Mouse (Mus musculus) liver, embryonic 14.5 days (tissue): Measurements from ENCODE around the gene Cdc42se2. TPM values are rescaled to one million over a fixed set of nuclear protein-coding genes. Genes with fewer than 3 reads are reported as not detected.

Experiments
- ATAC-seq: fragments of 200-750 bp; cut with Nextera tagmentation; 2 replicates; pipeline ENCODE4 v1.8.0; 2017; ENCODE audit warnings: moderate number of reproducible peaks, mild to moderate bottlenecking, moderate library complexity; ENCODE audit not compliant: insufficient read depth
- DNase-seq, 3 experiments: peaks; one replicate each; pipeline ENCODE4 v3.0.0-alpha.2; 2012 to 2013; ENCODE audit warnings: low read depth in 3 of 3, low spot score in 3 of 3
- H3K27ac ChIP-seq: fragments of 300-500 bp; sonication (generic); 2 replicates; pipeline ENCODE4 v1.5.1; 2014; ENCODE audit warnings: moderate library complexity, mild to moderate bottlenecking, control low read depth, inconsistent platforms
- H3K27me3 ChIP-seq: fragments of 300-500 bp; sonication (generic); 2 replicates; pipeline ENCODE4 v1.6.1; 2014; ENCODE audit warnings: mild to moderate bottlenecking, low read length, moderate library complexity; ENCODE audit not compliant: control insufficient read depth, insufficient read depth
- H3K36me3 ChIP-seq: fragments of 300-500 bp; sonication (generic); replicated peaks from 2 replicates; pipeline ENCODE4 v1.6.1; 2014; ENCODE audit warnings: low read depth; ENCODE audit not compliant: control insufficient read depth, insufficient read depth
- H3K4me1 ChIP-seq, 2 experiments: fragments of 200-500 bp in 1 of 2; fragments of 300-500 bp in 1 of 2; sonication (generic) in 1 of 2; replicated peaks; 2 replicates each; pipeline ENCODE4 v1.6.1; 2012 to 2014; ENCODE audit warnings: antibody characterized with exemption in 1 of 2, inconsistent platforms in 1 of 2, low read length in 1 of 2; ENCODE audit not compliant: control insufficient read depth in 2 of 2, insufficient read depth in 2 of 2
- H3K4me2 ChIP-seq: fragments of 300-500 bp; sonication (generic); 2 replicates; pipeline ENCODE4 v1.6.1; 2014; ENCODE audit warnings: low read depth, mild to moderate bottlenecking, control low read depth, moderate library complexity
- H3K4me3 ChIP-seq, 2 experiments: fragments of 200-500 bp in 1 of 2; fragments of 300-500 bp in 1 of 2; sonication (generic) in 1 of 2; 2 replicates each; pipeline ENCODE4 v1.5.1; 2012 to 2014; ENCODE audit warnings: low read depth in 2 of 2, low read length in 2 of 2, mild to moderate bottlenecking in 2 of 2, control low read depth in 1 of 2, inconsistent platforms in 1 of 2, moderate library complexity in 1 of 2; ENCODE audit not compliant: insufficient read depth in 1 of 2
- H3K9ac ChIP-seq: fragments of 300-500 bp; sonication (generic); replicated peaks from 2 replicates; pipeline ENCODE4 v1.6.1; 2014; ENCODE audit warnings: mild to moderate bottlenecking, control low read depth, moderate library complexity
- H3K9me3 ChIP-seq: fragments of 300-500 bp; sonication (generic); 2 replicates; pipeline ENCODE4 v1.6.1; 2016; ENCODE audit warnings: low read length, mixed read lengths; ENCODE audit not compliant: control insufficient read depth
- CTCF ChIP-seq: IDR thresholded peaks from 2 replicates; pipeline ENCODE4 v1.5.1; 2016; ENCODE audit warnings: antibody characterized with exemption, low read depth, control low read depth
- EP300 ChIP-seq: IDR thresholded peaks from 2 replicates; pipeline ENCODE4 v1.6.1; 2016; ENCODE audit warnings: antibody characterized with exemption, low read depth
- WGBS: fragments of 180-500 bp; shearing (Covaris S2); extraction: QIAGEN DNeasy Blood & Tissue Kit; methylation state at CpG from one replicate; pipeline ENCODE4 v1.1.7; 2014; ENCODE audit not compliant: insufficient replicate concordance; 5-methylcytosine and 5-hydroxymethylcytosine counted together
- polyA plus RNA-seq, 2 experiments: library from polyadenylated mRNA; depleted of rRNA in 1 of 2; stranded (reverse) in 1 of 2; unstranded in 1 of 2; fragments of >200 nt; fragmentation: Nextera tagmentation in 1 of 2; extraction: Ambion mirVana in 1 of 2; gene quantifications; 2 replicates each; pipeline versions ENCODE4 v1.2.1 to v1.2.3; 2012 to 2014

The Cdc42se2 gene
- polyA plus RNA-seq, 2 experiments: 9.2 to 15.5 TPM

- H3K4me2 ChIP-seq: no peak overlapping the region
- 62% methylated on average over 3 of the region's 3 CpGs for WGBS
- H3K27ac ChIP-seq: no peak overlapping the region
- H3K36me3 ChIP-seq: no peaks in the 10 kb centered on the region
- no peaks in the 10 kb centered on the region for H3K9me3 ChIP-seq
- no peak overlapping the region for H3K4me3 ChIP-seq
- TF ChIP-seq EP300: no peak
- TF ChIP-seq CTCF: no peak
- no peak overlapping the region for H3K9ac ChIP-seq
- DNase-seq (no peak), ATAC-seq (no peak)
- H3K27me3 ChIP-seq: no peaks in the 10 kb centered on the region
- H3K4me1 ChIP-seq: peaks cover 0 to 9% of the 10 kb centered on the region in 2 experiments; a peak in 2 of 4 replicates
These were observed 58.2 kb downstream of the Cdc42se2 start for GRCm38 (mm10) chr11:54729311-54729710.

GRCm38 (mm10) chr11:54728371-54728770, 59.1 kb downstream of the Cdc42se2 start:
- Histone ChIP-seq H3K36me3 (no peaks in the 10 kb centered on the region), H3K9me3 (no peaks in the 10 kb centered on the region), H3K4me3 (no peak overlapping the region), H3K4me2 (no peak overlapping the region), H3K27ac (no peak overlapping the region), H3K4me1 (peaks cover 0 to 9% of the 10 kb centered on the region in 2 experiments; a peak in 2 of 4 replicates), H3K27me3 (no peaks in the 10 kb centered on the region), H3K9ac (no peak overlapping the region)
- ATAC-seq (no peak), DNase-seq (no peak)
- TF ChIP-seq EP300: no peak
- no peak for TF ChIP-seq CTCF
- WGBS: 47% methylated on average over 2 of the region's 2 CpGs

- no peak overlapping the region for H3K9ac ChIP-seq
- DNase-seq (no peak), ATAC-seq (no peak)
- H3K27me3 ChIP-seq: no peaks in the 10 kb centered on the region
- WGBS: 36% methylated on average over 5 of the region's 5 CpGs
- H3K4me3 ChIP-seq: no peak overlapping the region
- H3K9me3 ChIP-seq: no peaks in the 10 kb centered on the region
- H3K27ac ChIP-seq: no peak overlapping the region
- peaks cover 0 to 9% of the 10 kb centered on the region in 2 experiments; a peak in 2 of 4 replicates for H3K4me1 ChIP-seq
- no peak overlapping the region for H3K4me2 ChIP-seq
- no peaks in the 10 kb centered on the region for H3K36me3 ChIP-seq
- TF ChIP-seq EP300: no peak
- TF ChIP-seq CTCF: no peak
These were observed 60.1 kb downstream of the Cdc42se2 start for GRCm38 (mm10) chr11:54727327-54727901.

- Histone ChIP-seq H3K27ac (no peak overlapping the region), H3K36me3 (no peaks in the 10 kb centered on the region), H3K9me3 (no peaks in the 10 kb centered on the region), H3K4me2 (no peak overlapping the region), H3K4me3 (no peak overlapping the region), H3K9ac (no peak overlapping the region), H3K4me1 (peaks cover 0 to 9% of the 10 kb centered on the region in 2 experiments; a peak in 2 of 4 replicates), H3K27me3 (no peaks in the 10 kb centered on the region)
- 50% methylated on average over 3 of the region's 3 CpGs for WGBS
- no peak for TF ChIP-seq EP300
- no peak for TF ChIP-seq CTCF
- DNase-seq: no peak
- ATAC-seq: no peak
These were observed 60.9 kb downstream of the Cdc42se2 start for GRCm38 (mm10) chr11:54726571-54727062.

- Histone ChIP-seq H3K36me3 (no peaks in the 10 kb centered on the region), H3K4me3 (no peak overlapping the region), H3K4me1 (peaks cover 0 to 4% of the 10 kb centered on the region in 2 experiments; a peak in 1 of 4 replicates), H3K27me3 (no peaks in the 10 kb centered on the region), H3K4me2 (no peak overlapping the region), H3K9ac (no peak overlapping the region), H3K9me3 (no peaks in the 10 kb centered on the region), H3K27ac (no peak overlapping the region)
- 77% methylated on average over 4 of the region's 4 CpGs for WGBS
- ATAC-seq: no peak
- no peak for DNase-seq
- TF ChIP-seq CTCF (no peak), EP300 (no peak)
These were observed 63.0 kb downstream of the Cdc42se2 start for GRCm38 (mm10) chr11:54724353-54725034.
